Mouse (Mus musculus) CH12.LX (cell line): ENCODE measurements around the gene Fes. TPM values are rescaled to one million over a fixed set of nuclear protein-coding genes. Genes with fewer than 3 reads are reported as not detected.

Experiments
- DNase-seq: peaks from one replicate; pipeline ENCODE4 v3.0.0-alpha.2; 2013; ENCODE audit errors: extremely low read depth
- H3K27ac ChIP-seq: 2 replicates; pipeline ENCODE4 v1.5.1; 2012; ENCODE audit warnings: low read depth, mild to moderate bottlenecking, control low read depth, moderate library complexity; ENCODE audit not compliant: insufficient read depth
- H3K27me3 ChIP-seq: replicated peaks from 2 replicates; pipeline ENCODE3; 2012; ENCODE audit warnings: inconsistent platforms
- H3K36me3 ChIP-seq, 2 experiments: replicated peaks in 1 of 2; 2 replicates each; pipeline versions ENCODE3 to v1.6.1; 2012; ENCODE audit warnings: inconsistent platforms in 1 of 2, low read length in 1 of 2, mild to moderate bottlenecking in 1 of 2, mixed read lengths in 1 of 2, moderate library complexity in 1 of 2; ENCODE audit not compliant: control insufficient read depth in 1 of 2, insufficient read depth in 1 of 2
- H3K4me1 ChIP-seq, 2 experiments: 2 replicates each; pipeline ENCODE4 v1.6.1; 2012; ENCODE audit warnings: inconsistent platforms in 1 of 2, moderate library complexity in 1 of 2; ENCODE audit not compliant: insufficient read depth in 2 of 2, control insufficient read depth in 1 of 2
- H3K4me2 ChIP-seq: 2 replicates; pipeline ENCODE4 v1.6.1; 2012; ENCODE audit warnings: low read depth, mild to moderate bottlenecking, control low read depth; ENCODE audit not compliant: poor library complexity, insufficient read depth, severe bottlenecking
- H3K4me3 ChIP-seq, 3 experiments: fragments of 150-350 bp in 1 of 3; sonication (generic) in 1 of 3; replicated peaks in 1 of 3; 2 replicates each; pipeline versions ENCODE3 to v1.5.1; 2011 to 2012; ENCODE audit warnings: low read depth in 2 of 3, low read length in 2 of 3, mild to moderate bottlenecking in 2 of 3, moderate library complexity in 2 of 3, control low read depth in 1 of 3, improper control_type of control experiment in 1 of 3, inconsistent platforms in 1 of 3, mixed read lengths in 1 of 3; ENCODE audit not compliant: poor library complexity in 1 of 3
- H3K79me2 ChIP-seq: replicated peaks from 2 replicates; pipeline ENCODE4 v1.6.1; 2012; ENCODE audit warnings: mild to moderate bottlenecking, moderate library complexity; ENCODE audit not compliant: control insufficient read depth, poor library complexity, insufficient read depth, severe bottlenecking; ENCODE audit errors: extremely low read depth
- H3K9ac ChIP-seq: 2 replicates; pipeline ENCODE4 v1.6.1; 2012; ENCODE audit warnings: low read depth, mild to moderate bottlenecking, control low read depth, moderate library complexity; ENCODE audit not compliant: insufficient read depth
- H3K9me3 ChIP-seq: replicated peaks from 2 replicates; pipeline ENCODE3; 2012; ENCODE audit warnings: low read length, inconsistent platforms, mixed read lengths
- CTCF ChIP-seq, 2 experiments: IDR thresholded peaks in 1 of 2; conservative IDR thresholded peaks in 1 of 2; 2 replicates each; pipeline ENCODE4 v1.5.1; 2011 to 2012; ENCODE audit warnings: low read depth in 2 of 2, low read length in 2 of 2, improper control_type of control experiment in 1 of 2, inconsistent platforms in 1 of 2, mild to moderate bottlenecking in 1 of 2, moderate library complexity in 1 of 2
- HCFC1 ChIP-seq: IDR thresholded peaks from 2 replicates; pipeline ENCODE4 v1.6.1; 2012; ENCODE audit warnings: low read depth, mild to moderate bottlenecking, inconsistent platforms, low read length, improper control_type of control experiment
- IRF4 ChIP-seq: IDR thresholded peaks from 2 replicates; pipeline ENCODE4 v1.6.1; 2014; ENCODE audit warnings: low read depth, mild to moderate bottlenecking, inconsistent platforms, low read length, improper control_type of control experiment
- JUN ChIP-seq: IDR thresholded peaks from 2 replicates; pipeline ENCODE4 v1.6.1; 2011; ENCODE audit warnings: low read depth, mild to moderate bottlenecking, low read length, improper control_type of control experiment, moderate library complexity; ENCODE audit not compliant: insufficient read depth
- KAT2A ChIP-seq: IDR thresholded peaks from 2 replicates; pipeline ENCODE4 v1.6.1; 2012; ENCODE audit warnings: low read length, improper control_type of control experiment, inconsistent platforms; ENCODE audit not compliant: insufficient replicate concordance
- MAFK ChIP-seq: IDR thresholded peaks from 2 replicates; pipeline ENCODE4 v1.6.1; 2011; ENCODE audit warnings: low read length, improper control_type of control experiment; ENCODE audit not compliant: insufficient replicate concordance
- MAX ChIP-seq: IDR thresholded peaks from 2 replicates; pipeline ENCODE4 v1.6.1; 2011; ENCODE audit warnings: low read length, improper control_type of control experiment
- MXI1 ChIP-seq: IDR thresholded peaks from 2 replicates; pipeline ENCODE4 v1.6.1; 2011; ENCODE audit warnings: mild to moderate bottlenecking, low read depth, low read length, improper control_type of control experiment
- MYC ChIP-seq: IDR thresholded peaks from 2 replicates; pipeline ENCODE4 v1.6.1; 2011; ENCODE audit warnings: low read depth, mild to moderate bottlenecking, improper control_type of control experiment, low read length
- NELFE ChIP-seq: IDR thresholded peaks from 2 replicates; pipeline ENCODE4 v1.6.1; 2011; ENCODE audit warnings: low read depth, low read length, improper control_type of control experiment
- NRF1 ChIP-seq: IDR thresholded peaks from 2 replicates; pipeline ENCODE4 v1.6.1; 2014; ENCODE audit warnings: low read depth, mild to moderate bottlenecking, inconsistent platforms, low read length, improper control_type of control experiment, moderate library complexity
- POLR2A ChIP-seq: IDR thresholded peaks from 2 replicates; pipeline ENCODE4 v1.6.1; 2011; ENCODE audit warnings: low read depth, mild to moderate bottlenecking, improper control_type of control experiment, low read length
- POLR2AphosphoS2 ChIP-seq: IDR thresholded peaks from 2 replicates; pipeline ENCODE4 v1.6.1; 2011; ENCODE audit warnings: low read depth, low read length, improper control_type of control experiment
- RAD21 ChIP-seq: IDR thresholded peaks from 2 replicates; pipeline ENCODE4 v1.6.1; 2011; ENCODE audit warnings: low read depth, mild to moderate bottlenecking, low read length, improper control_type of control experiment, moderate library complexity
- RCOR1 ChIP-seq: conservative IDR thresholded peaks from 2 replicates; pipeline ENCODE4 v1.6.1; 2012; ENCODE audit warnings: low read depth, mild to moderate bottlenecking, inconsistent platforms, low read length, improper control_type of control experiment
- SIN3A ChIP-seq: IDR thresholded peaks from 2 replicates; pipeline ENCODE4 v1.6.1; 2012; ENCODE audit warnings: low read length, improper control_type of control experiment, inconsistent platforms
- USF2 ChIP-seq: conservative IDR thresholded peaks from 2 replicates; pipeline ENCODE4 v1.6.1; 2011; ENCODE audit warnings: low read depth, low read length, improper control_type of control experiment
- ZNF384 ChIP-seq: IDR thresholded peaks from 2 replicates; pipeline ENCODE4 v1.6.1; 2012; ENCODE audit warnings: low read depth, low read length, improper control_type of control experiment, inconsistent platforms
- dilution Hi-C: fragments of 300-500 bp; cut with MboI; formaldehyde crosslinking; loops from 2 replicates; pipeline ENCODE4 v1.14.3; 2020; ENCODE audit warnings: low sequenced_read_pairs; ENCODE audit not compliant: extremely low pct_unique_long_range_greater_than_20kb, extremely low pct_ligation_motif_present
- in situ Hi-C: fragments of 300-500 bp; cut with MboI; formaldehyde crosslinking; loops from 3 replicates; pipeline ENCODE4 v1.14.3; 2019; ENCODE audit warnings: low sequenced_read_pairs, low pct_ligation_motif_present, low pct_unique_long_range_greater_than_20kb, mixed read lengths
- polyA plus RNA-seq: library from polyadenylated mRNA; unstranded; fragments of >175 nt; gene quantifications from 2 replicates; pipeline ENCODE4 v1.2.1, GENCODE M21; 2012; ENCODE audit warnings: low read depth; ENCODE audit not compliant: insufficient read length
- total RNA-seq, 2 experiments: library from RNA; depleted of rRNA; stranded (reverse); fragments of 300-350 nt in 1 of 2; fragments of >200 nt in 1 of 2; gene quantifications; 2 replicates each; pipeline ENCODE4 v1.2.3; 2012 to 2014

The Fes gene
- total and polyA plus RNA-seq, 3 experiments = 4.3 to 11.7 (median 9.8) TPM

DNA sequence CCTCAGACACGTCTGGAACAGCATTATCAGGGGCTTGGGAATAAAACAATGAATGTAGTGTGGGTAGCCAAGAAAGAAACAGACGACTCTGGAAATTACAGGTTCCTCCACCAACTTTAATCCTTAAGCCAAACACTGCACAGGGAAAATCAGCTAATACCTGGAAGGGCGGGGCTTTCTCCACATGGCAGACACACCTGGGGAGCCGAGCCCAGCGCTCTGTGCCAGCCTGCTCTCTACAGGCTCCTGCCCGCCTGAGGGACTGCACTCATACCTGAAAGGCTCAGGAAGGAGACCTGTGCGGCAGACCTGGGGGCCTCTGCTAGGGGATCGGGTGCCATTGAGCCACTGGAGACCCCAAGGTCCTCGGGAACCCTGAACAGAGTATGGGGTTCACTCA lies 20.0 kb upstream of the Fes start:
- Histone ChIP-seq H3K79me2 (no peaks in the 10 kb centered on the region), H3K9me3 (no peaks in the 10 kb centered on the region), H3K4me3 (no peak overlapping the region), H3K4me2 (no peak overlapping the region), H3K4me1 (peaks cover 14 to 47% of the 10 kb centered on the region in 2 experiments), H3K27me3 (no peaks in the 10 kb centered on the region), H3K9ac (no peak overlapping the region), H3K36me3 (no peaks in the 10 kb centered on the region), H3K27ac (no peak overlapping the region)
- dilution Hi-C loops (no loop called here), in situ Hi-C loops (loop anchor here (5.0 kb wide), 1 partner anchor 35 kb away; no protein-coding TSS in a partner anchor)
- TF ChIP-seq SIN3A = no peak
- no peak for TF ChIP-seq CTCF (conservative IDR thresholded peaks at IDR 0.05 in 1 of 2, IDR thresholded peaks at IDR 0.05 in 1 of 2; ENCODE audit: low read depth in 2 of 2, low read length in 2 of 2)
- no peak for TF ChIP-seq RCOR1
- no peak for TF ChIP-seq MAX
- no peak for TF ChIP-seq RAD21
- no peak for TF ChIP-seq POLR2A
- no peak for TF ChIP-seq MYC
- no peak for TF ChIP-seq KAT2A
- no peak for TF ChIP-seq POLR2AphosphoS2
- TF ChIP-seq USF2 = no peak
- no peak for TF ChIP-seq IRF4
- TF ChIP-seq JUN = no peak
- no peak for TF ChIP-seq NRF1
- TF ChIP-seq HCFC1 = no peak
- no peak for TF ChIP-seq MXI1
- DNase-seq = no peak

- no peaks in the 10 kb centered on the region for H3K36me3 ChIP-seq
- no peak overlapping the region for H3K27ac ChIP-seq
- in situ Hi-C loops = loop anchor here (5.0 kb wide), 1 partner anchor 36 kb away; no protein-coding TSS in a partner anchor
- peaks cover 10 to 38% of the 10 kb centered on the region in 2 experiments for H3K4me1 ChIP-seq
- H3K4me3 ChIP-seq = no peak overlapping the region
- no peaks in the 10 kb centered on the region for H3K27me3 ChIP-seq
- dilution Hi-C loops = no loop called here
- no peaks in the 10 kb centered on the region for H3K9me3 ChIP-seq
- H3K9ac ChIP-seq = no peak overlapping the region
- H3K79me2 ChIP-seq = peaks cover 5% of the 10 kb centered on the region
- no peak for DNase-seq
- no peak for TF ChIP-seq RAD21
- TF ChIP-seq ZNF384 = no peak
- no peak for TF ChIP-seq KAT2A
- TF ChIP-seq NELFE = no peak
- TF ChIP-seq MAFK = no peak
- TF ChIP-seq POLR2AphosphoS2 = no peak
- TF ChIP-seq SIN3A = no peak
- TF ChIP-seq USF2 = no peak
- no peak for TF ChIP-seq MYC
- no peak overlapping the region for H3K4me2 ChIP-seq
Measured at GRCm38 (mm10) chr7:80406186-80406585, 18.4 kb upstream of the Fes start.
